Mouse (Mus musculus) heart, embryonic 15.5 days (tissue): ENCODE measurements at regions not wholly inside any gene's neighbourhood (a gene's known extent, or its start where the extent isn't known, plus 50 kb on each side); places are given as distances from the start of the nearest gene placed in this dataset.

Experiments used
- ATAC-seq: fragments of 200-750 bp; cut with Nextera tagmentation; replicated peaks from 2 replicates; pipeline ENCODE4 v1.8.0; 2017; ENCODE audit warnings: low read depth, moderate TSS enrichment; ENCODE audit not compliant: insufficient number of reproducible peaks, insufficient read depth, low FRiP score
- H3K27ac ChIP-seq: fragments of 300-500 bp; sonication (generic); 2 replicates; pipeline ENCODE4 v1.5.1; 2015; ENCODE audit warnings: mild to moderate bottlenecking, inconsistent platforms
- H3K27me3 ChIP-seq: fragments of 300-500 bp; sonication (generic); 2 replicates; pipeline ENCODE4 v1.6.1; 2015; ENCODE audit warnings: inconsistent platforms
- H3K36me3 ChIP-seq: fragments of 300-500 bp; sonication (generic); 2 replicates; pipeline ENCODE4 v1.6.1; 2015; ENCODE audit warnings: mild to moderate bottlenecking, inconsistent platforms
- H3K4me1 ChIP-seq: fragments of 300-500 bp; sonication (generic); replicated peaks from 2 replicates; pipeline ENCODE4 v1.6.1; 2015; ENCODE audit warnings: inconsistent platforms
- H3K4me2 ChIP-seq: fragments of 300-500 bp; sonication (generic); 2 replicates; pipeline ENCODE4 v1.6.1; 2015; ENCODE audit warnings: inconsistent platforms, mild to moderate bottlenecking, moderate library complexity
- H3K4me3 ChIP-seq: fragments of 300-500 bp; sonication (generic); 2 replicates; pipeline ENCODE4 v1.5.1; 2015; ENCODE audit warnings: mild to moderate bottlenecking, inconsistent platforms
- H3K9ac ChIP-seq: fragments of 300-500 bp; sonication (generic); 2 replicates; pipeline ENCODE4 v1.6.1; 2015; ENCODE audit warnings: mild to moderate bottlenecking, inconsistent platforms
- H3K9me3 ChIP-seq: fragments of 300-500 bp; sonication (generic); replicated peaks from 2 replicates; pipeline ENCODE4 v1.6.1; 2016; ENCODE audit warnings: inconsistent platforms
- WGBS: fragments of 180-500 bp; shearing (Covaris S2); methylation state at CpG from one replicate; pipeline ENCODE4 v1.1.7; 2015; ENCODE audit warnings: mixed read lengths; 5-methylcytosine and 5-hydroxymethylcytosine counted together

DNA sequence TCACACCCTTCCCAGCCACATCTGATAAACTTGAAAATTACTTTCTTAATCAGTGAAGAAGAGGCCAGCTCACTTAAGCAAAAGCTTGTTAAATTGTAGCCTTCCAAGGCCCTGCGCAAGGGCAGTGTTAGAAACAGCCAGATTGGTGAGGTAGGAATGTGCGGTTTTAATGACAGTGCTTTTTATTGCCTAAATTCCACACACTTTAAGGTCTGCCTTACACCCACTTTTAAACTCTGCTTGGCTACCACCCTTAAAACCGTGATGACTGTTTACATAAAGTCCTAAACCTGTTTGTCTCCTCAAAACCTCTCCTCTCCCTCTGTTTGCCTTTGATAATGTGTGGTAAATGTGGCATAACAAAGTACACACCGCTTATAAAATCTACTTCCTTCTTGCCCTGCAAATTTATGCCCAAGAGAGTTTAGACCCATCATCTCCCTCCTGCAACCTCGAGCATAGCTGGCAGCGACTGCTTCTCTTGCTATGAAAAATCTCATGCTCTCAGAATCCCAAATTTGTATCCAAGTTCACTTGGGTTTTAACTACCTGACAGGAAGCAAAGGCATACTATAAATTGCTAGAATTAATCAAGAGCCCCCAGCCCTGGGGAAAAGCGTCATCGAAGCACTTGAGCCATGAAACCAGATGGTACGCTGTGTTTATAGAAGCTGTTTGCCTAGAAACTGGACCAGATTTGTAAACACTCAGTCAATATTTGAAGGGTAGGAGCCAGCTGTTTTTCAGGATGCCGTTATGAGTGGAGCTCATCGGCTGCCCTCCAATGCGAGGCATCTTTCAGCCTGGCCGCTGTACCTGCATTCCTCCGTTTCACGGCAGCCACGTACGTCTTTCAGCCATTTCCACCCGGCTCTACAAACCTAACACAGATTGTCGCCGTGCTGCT is 244.6 kb upstream of the Itga1 start:
- Histone ChIP-seq H3K27ac (no peak overlapping the region), H3K4me2 (no peak overlapping the region), H3K9me3 (no peaks in the 10 kb centered on the region), H3K4me3 (no peak overlapping the region), H3K4me1 (no peaks in the 10 kb centered on the region), H3K36me3 (no peaks in the 10 kb centered on the region), H3K9ac (no peak overlapping the region), H3K27me3 (no peaks in the 10 kb centered on the region)
- WGBS, result 73% methylated on average over 20 of the region's 20 CpGs
- ATAC-seq, result no peak

DNA sequence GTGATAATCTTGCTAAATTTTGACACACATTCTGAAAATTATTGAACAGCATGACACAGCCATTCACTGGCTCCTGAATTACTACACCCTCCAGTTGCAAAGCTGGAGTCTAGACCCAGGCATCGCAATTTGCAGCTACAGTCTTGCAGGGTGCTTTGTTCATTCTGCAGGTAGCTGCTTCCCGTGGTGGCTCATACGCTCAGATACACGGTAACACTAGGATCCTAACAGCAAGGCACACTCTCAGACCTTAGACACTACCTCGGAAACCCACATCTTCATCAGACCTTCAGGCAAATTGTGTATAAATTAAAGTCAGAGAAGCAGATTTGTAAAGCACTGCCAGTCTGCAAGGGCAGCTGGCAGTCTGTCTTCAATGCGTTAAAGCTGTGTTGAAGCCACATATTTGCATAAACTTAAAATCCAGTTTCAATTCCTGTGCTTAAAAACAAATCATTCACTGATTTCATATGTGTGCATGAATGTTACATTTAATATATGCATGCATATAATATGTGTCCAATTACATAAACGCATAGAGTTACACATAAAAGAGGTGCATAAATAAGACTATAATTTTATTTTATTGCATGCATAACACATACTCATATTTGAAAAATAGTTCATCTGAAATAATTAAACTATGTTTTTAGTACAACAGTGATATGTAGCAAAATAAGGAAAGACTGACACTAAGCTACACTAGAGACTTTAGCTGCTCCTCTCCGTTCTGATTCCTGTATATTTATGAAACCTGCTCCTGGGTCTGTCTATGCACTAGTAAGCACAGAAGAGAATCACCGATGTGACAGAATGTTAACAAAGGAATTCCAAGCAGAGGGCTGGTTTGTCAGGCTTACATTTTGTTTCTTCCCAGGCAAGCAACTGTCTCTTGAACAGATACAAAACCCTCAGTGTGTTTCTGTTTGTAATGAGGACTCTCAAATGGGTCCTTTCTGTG is 227.5 kb upstream of the Itga1 start:
- H3K9me3 ChIP-seq, result no peaks in the 10 kb centered on the region
- ATAC-seq, result no peak
- H3K4me3 ChIP-seq, result no peak overlapping the region
- 81% methylated on average over 9 of the region's 9 CpGs for WGBS
- no peaks in the 10 kb centered on the region for H3K36me3 ChIP-seq
- H3K27me3 ChIP-seq, result no peaks in the 10 kb centered on the region
- no peak overlapping the region for H3K9ac ChIP-seq
- no peaks in the 10 kb centered on the region for H3K4me1 ChIP-seq
- H3K27ac ChIP-seq, result no peak overlapping the region
- H3K4me2 ChIP-seq, result no peak overlapping the region

DNA sequence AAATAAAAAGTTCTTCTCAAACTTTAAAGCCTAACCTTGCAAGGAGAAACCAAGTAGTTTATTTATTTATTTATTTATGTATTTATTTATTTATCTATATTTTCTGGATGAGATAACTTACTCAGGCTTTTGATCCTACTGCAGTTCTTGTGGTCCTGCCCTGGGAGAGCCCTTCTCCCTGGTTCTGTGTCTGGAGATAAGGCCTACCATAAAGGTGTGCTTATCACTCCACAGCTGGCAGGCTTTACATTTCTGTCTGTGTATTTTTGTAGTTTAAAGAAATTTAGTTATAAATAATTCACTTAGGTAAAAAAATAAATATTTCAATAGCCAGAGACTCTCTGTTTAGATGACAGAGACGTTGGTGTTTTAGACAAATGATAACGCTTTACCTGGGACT is 224.5 kb upstream of the Itga1 start:
- Histone ChIP-seq H3K27me3 (no peaks in the 10 kb centered on the region), H3K4me2 (no peak overlapping the region), H3K9me3 (no peaks in the 10 kb centered on the region), H3K27ac (no peak overlapping the region), H3K9ac (no peak overlapping the region), H3K4me3 (no peak overlapping the region), H3K4me1 (no peaks in the 10 kb centered on the region), H3K36me3 (no peaks in the 10 kb centered on the region)
- WGBS, result 83% methylated on average over 2 of the region's 2 CpGs
- ATAC-seq, result no peak

GRCm38 (mm10) chr13:115316681-115317080 is 214.9 kb upstream of the Itga1 start:
- 72% methylated on average over 3 of the region's 3 CpGs for WGBS
- Histone ChIP-seq H3K9me3 (no peaks in the 10 kb centered on the region), H3K4me2 (no peak overlapping the region), H3K27me3 (no peaks in the 10 kb centered on the region), H3K9ac (no peak overlapping the region), H3K27ac (no peak overlapping the region), H3K36me3 (no peaks in the 10 kb centered on the region), H3K4me3 (no peak overlapping the region), H3K4me1 (no peaks in the 10 kb centered on the region)
- ATAC-seq, result no peak

- H3K4me3 ChIP-seq, result no peak overlapping the region
- no peak for ATAC-seq
- no peak overlapping the region for H3K27ac ChIP-seq
- H3K9ac ChIP-seq, result no peak overlapping the region
- H3K4me2 ChIP-seq, result no peak overlapping the region
- H3K9me3 ChIP-seq, result no peaks in the 10 kb centered on the region
- H3K27me3 ChIP-seq, result no peaks in the 10 kb centered on the region
- no peaks in the 10 kb centered on the region for H3K4me1 ChIP-seq
- H3K36me3 ChIP-seq, result no peaks in the 10 kb centered on the region
- WGBS, result 72% methylated on average over 3 of the region's 3 CpGs
These were observed 206.8 kb upstream of the Itga1 start for GRCm38 (mm10) chr13:115308586-115308985.

DNA sequence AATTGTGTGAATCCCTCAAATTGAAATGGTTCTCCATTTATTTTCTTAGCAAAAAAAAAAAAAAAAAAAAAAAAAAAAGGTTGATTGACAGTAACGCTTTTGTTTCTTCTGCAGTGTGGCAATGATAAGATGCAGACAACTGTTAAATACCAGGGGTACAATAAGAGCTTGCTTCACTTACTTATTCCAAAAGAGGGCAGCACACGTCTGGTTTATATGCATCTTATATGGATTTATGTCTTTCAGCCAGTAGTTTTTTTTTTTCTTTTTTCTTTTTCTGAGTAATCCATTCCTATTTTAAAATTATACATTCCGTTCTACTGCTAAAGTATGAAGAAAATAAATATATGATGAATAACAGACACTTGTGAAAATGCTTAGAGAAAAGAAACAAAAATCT is 185.6 kb upstream of the Itga1 start:
- ATAC-seq, result no peak
- Histone ChIP-seq H3K4me2 (no peak overlapping the region), H3K36me3 (no peaks in the 10 kb centered on the region), H3K4me1 (no peaks in the 10 kb centered on the region), H3K4me3 (no peak overlapping the region), H3K9me3 (no peaks in the 10 kb centered on the region), H3K27me3 (no peaks in the 10 kb centered on the region), H3K27ac (no peak overlapping the region), H3K9ac (no peak overlapping the region)
- WGBS, result 28% methylated on average over 3 of the region's 3 CpGs

DNA sequence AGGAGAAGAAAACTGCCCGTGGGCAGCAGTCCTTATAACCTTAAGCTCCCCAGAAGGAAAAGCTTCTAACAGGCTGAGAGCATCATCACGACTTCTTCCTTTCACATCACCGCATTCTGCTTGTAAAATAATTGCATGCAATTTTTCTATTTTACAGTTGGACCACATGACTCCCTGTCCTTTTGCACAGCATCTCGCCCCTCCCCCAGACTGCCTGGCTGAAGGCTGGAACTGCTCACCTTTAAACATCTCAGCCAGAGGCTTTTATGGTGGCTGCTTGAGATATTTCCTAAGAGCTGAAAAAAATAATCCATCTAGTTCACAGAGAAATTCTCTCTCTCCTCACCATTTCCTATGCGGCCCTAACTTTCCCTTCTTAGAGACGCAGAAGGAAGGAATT is 164.4 kb upstream of the Itga1 start:
- Histone ChIP-seq H3K9me3 (no peaks in the 10 kb centered on the region), H3K4me1 (no peaks in the 10 kb centered on the region), H3K27me3 (no peaks in the 10 kb centered on the region), H3K4me2 (no peak overlapping the region), H3K4me3 (no peak overlapping the region), H3K9ac (no peak overlapping the region), H3K36me3 (no peaks in the 10 kb centered on the region), H3K27ac (no peak overlapping the region)
- 78% methylated on average over 6 of the region's 6 CpGs for WGBS
- no peak for ATAC-seq

DNA sequence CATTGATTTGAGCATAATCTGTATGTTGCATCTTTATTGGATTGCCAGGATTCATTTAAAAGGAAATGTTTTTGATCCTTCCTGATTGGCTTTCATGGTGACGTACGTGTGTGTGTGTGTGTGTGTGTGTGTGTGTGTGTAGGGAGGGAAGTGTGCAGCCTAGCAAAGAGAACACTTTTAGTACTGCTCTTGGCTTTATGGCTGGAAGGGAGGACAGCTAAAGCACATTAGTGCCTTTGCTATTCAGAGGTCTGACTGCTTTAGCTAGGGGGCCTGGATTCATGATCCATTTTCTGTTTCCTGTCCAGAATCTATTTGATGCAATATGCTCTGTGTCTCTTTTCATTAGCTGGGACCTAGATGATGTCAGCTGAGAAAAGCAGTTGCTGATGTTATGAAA is 155.6 kb upstream of the Itga1 start:
- no peaks in the 10 kb centered on the region for H3K36me3 ChIP-seq
- no peak overlapping the region for H3K4me3 ChIP-seq
- WGBS, result 74% methylated on average over 2 of the region's 2 CpGs
- H3K9ac ChIP-seq, result no peak overlapping the region
- H3K4me1 ChIP-seq, result no peaks in the 10 kb centered on the region
- H3K27ac ChIP-seq, result no peak overlapping the region
- H3K4me2 ChIP-seq, result no peak overlapping the region
- H3K27me3 ChIP-seq, result no peaks in the 10 kb centered on the region
- no peak for ATAC-seq
- H3K9me3 ChIP-seq, result no peaks in the 10 kb centered on the region

DNA sequence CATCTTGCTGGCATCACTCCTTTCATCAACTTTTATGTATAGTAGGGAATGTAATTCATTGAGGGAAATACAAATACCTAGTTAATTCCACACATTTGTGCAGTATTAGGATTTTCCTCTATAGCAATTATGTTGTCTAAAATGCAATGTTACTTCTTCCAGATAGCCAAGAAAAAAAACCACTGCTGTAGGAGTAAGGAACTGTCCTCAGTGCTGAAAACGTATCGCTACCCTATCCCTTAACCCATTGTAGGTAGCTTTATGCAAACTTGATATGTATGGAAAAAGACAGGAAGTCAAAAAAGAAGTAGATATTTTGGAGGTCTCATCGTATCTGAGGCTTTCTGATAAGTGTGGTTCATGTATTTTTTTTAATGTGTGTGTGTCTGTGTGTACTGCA is 150.8 kb upstream of the Itga1 start:
- Histone ChIP-seq H3K27me3 (no peaks in the 10 kb centered on the region), H3K9ac (no peak overlapping the region), H3K4me1 (no peaks in the 10 kb centered on the region), H3K9me3 (no peaks in the 10 kb centered on the region), H3K4me3 (no peak overlapping the region), H3K27ac (no peak overlapping the region), H3K36me3 (no peaks in the 10 kb centered on the region), H3K4me2 (no peak overlapping the region)
- ATAC-seq, result no peak
- 21% methylated on average over 3 of the region's 3 CpGs for WGBS

- ATAC-seq, result no peak
- no peak overlapping the region for H3K9ac ChIP-seq
- H3K9me3 ChIP-seq, result no peaks in the 10 kb centered on the region
- no peaks in the 10 kb centered on the region; the same call in 1 of the 2 replicates for H3K4me1 ChIP-seq
- 83% methylated on average over 4 of the region's 4 CpGs for WGBS
- H3K4me3 ChIP-seq, result no peak overlapping the region
- no peaks in the 10 kb centered on the region for H3K27me3 ChIP-seq
- no peak overlapping the region for H3K4me2 ChIP-seq
- no peak overlapping the region for H3K27ac ChIP-seq
- no peaks in the 10 kb centered on the region for H3K36me3 ChIP-seq
These were observed 130.2 kb upstream of the Itga1 start for GRCm38 (mm10) chr13:115231981-115232380.

DNA sequence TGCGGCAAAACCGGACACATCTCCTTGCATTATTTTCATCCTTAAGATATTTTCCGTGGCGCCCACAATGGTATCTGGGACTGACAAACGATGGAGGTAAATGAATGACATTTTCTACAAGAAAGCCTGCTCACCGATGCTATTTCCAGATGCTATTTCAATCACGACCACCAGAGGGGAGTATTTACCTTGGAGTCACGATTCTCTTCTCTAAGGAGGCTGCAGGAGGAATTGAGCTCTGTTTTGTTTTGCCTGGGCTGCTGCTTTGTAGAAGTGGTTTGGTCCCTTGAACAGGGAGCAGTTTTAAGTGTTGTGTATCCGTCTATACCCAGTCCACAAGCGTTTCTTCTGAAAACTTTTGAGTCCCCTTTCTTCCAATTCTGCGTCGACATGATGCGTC is 128.7 kb upstream of the Itga1 start:
- Histone ChIP-seq H3K4me3 (no peak overlapping the region), H3K27me3 (no peaks in the 10 kb centered on the region), H3K4me1 (peaks cover 5% of the 10 kb centered on the region; the same call in 1 of the 2 replicates), H3K36me3 (no peaks in the 10 kb centered on the region), H3K27ac (no peak overlapping the region), H3K9me3 (no peaks in the 10 kb centered on the region), H3K4me2 (no peak overlapping the region), H3K9ac (no peak overlapping the region)
- ATAC-seq, result no peak
- 25% methylated on average over 13 of the region's 13 CpGs for WGBS
